Mouse (Mus musculus) embryonic fibroblast, embryonic 13.5 days (primary cell): ENCODE measurements around the gene Slc51b.

Source experiments
- CTCF ChIP-seq: IDR thresholded peaks from 2 replicates; pipeline ENCODE4 v1.5.1; 2011; ENCODE audit warnings: mild to moderate bottlenecking, control low read depth, low read length, moderate library complexity, borderline replicate concordance; ENCODE audit not compliant: insufficient read depth
- POLR2A ChIP-seq: IDR thresholded peaks from 2 replicates; pipeline ENCODE4 v1.6.1; 2011; ENCODE audit warnings: low read depth, mild to moderate bottlenecking, control low read depth, low read length, moderate library complexity

- TF ChIP-seq POLR2A: no peak
- TF ChIP-seq CTCF: no peak
These were observed 12.5 kb upstream of the Slc51b start for GRCm38 (mm10) chr9:65435211-65435610.
